Mouse (Mus musculus) heart, postnatal 0 days (tissue): ENCODE measurements around the gene Foxp1. TPM values are rescaled to one million over a fixed set of nuclear protein-coding genes. Genes with fewer than 3 reads are reported as not detected.
A peak's percentile ranks its signal among the peaks of the same experiment; 100 is the strongest.

Source experiments
- ATAC-seq: fragments of 200-750 bp; cut with Nextera tagmentation; 2 replicates; pipeline ENCODE4 v1.8.0; 2017; ENCODE audit warnings: low read depth, moderate number of reproducible peaks, moderate library complexity; ENCODE audit not compliant: insufficient read depth
- DNase-seq: peaks from one replicate; pipeline ENCODE4 v3.0.0-alpha.2; 2016; ENCODE audit warnings: low spot score
- H3K27ac ChIP-seq: fragments of 300-500 bp; sonication (generic); 2 replicates; pipeline ENCODE4 v1.5.1; 2014; ENCODE audit warnings: low read depth, mild to moderate bottlenecking
- H3K27me3 ChIP-seq: fragments of 300-500 bp; sonication (generic); 2 replicates; pipeline ENCODE4 v1.6.1; 2014; ENCODE audit warnings: low read length, mixed read lengths; ENCODE audit not compliant: control insufficient read depth, insufficient read depth
- H3K36me3 ChIP-seq: fragments of 300-500 bp; sonication (generic); replicated peaks from 2 replicates; pipeline ENCODE4 v1.6.1; 2014; ENCODE audit warnings: low read length, mixed read lengths; ENCODE audit not compliant: control insufficient read depth, insufficient read depth
- H3K4me1 ChIP-seq: fragments of 300-500 bp; sonication (generic); 2 replicates; pipeline ENCODE4 v1.6.1; 2014; ENCODE audit warnings: antibody characterized with exemption; ENCODE audit not compliant: control insufficient read depth, insufficient read depth
- H3K4me2 ChIP-seq: fragments of 300-500 bp; sonication (generic); 2 replicates; pipeline ENCODE4 v1.6.1; 2014; ENCODE audit warnings: low read depth, mild to moderate bottlenecking, low read length, moderate library complexity
- H3K4me3 ChIP-seq: fragments of 300-500 bp; sonication (generic); 2 replicates; pipeline ENCODE4 v1.5.1; 2014; ENCODE audit warnings: low read depth, low read length
- H3K9ac ChIP-seq: fragments of 300-500 bp; sonication (generic); replicated peaks from 2 replicates; pipeline ENCODE4 v1.6.1; 2014; ENCODE audit warnings: low read depth, low read length, mixed read lengths
- H3K9me3 ChIP-seq: fragments of 300-500 bp; sonication (generic); replicated peaks from 2 replicates; pipeline ENCODE4 v1.6.1; 2016; ENCODE audit warnings: low read length; ENCODE audit not compliant: control insufficient read depth
- CTCF ChIP-seq: IDR thresholded peaks from 2 replicates; pipeline ENCODE4 v1.5.1; 2016; ENCODE audit warnings: antibody characterized with exemption, control low read depth, low read depth
- EP300 ChIP-seq: IDR thresholded peaks from 2 replicates; pipeline ENCODE4 v1.6.1; 2016; ENCODE audit warnings: antibody characterized with exemption, low read depth
- WGBS: fragments of 180-500 bp; shearing (Covaris S2); extraction: QIAGEN DNeasy Blood & Tissue Kit; methylation state at CpG from one replicate; pipeline ENCODE4 v1.1.7; 2014; 5-methylcytosine and 5-hydroxymethylcytosine counted together
- polyA plus RNA-seq: library from polyadenylated mRNA; unstranded; fragments of >200 nt; fragmentation: Nextera tagmentation; extraction: Ambion mirVana; gene quantifications from 2 replicates; pipeline ENCODE4 v1.2.1, GENCODE M21; 2015
- total RNA-seq: library from RNA; depleted of rRNA; stranded (reverse); fragments of >200 nt; gene quantifications from 2 replicates; pipeline ENCODE4 v1.2.3, GENCODE M21; 2014; ENCODE audit warnings: low replicate concordance

Foxp1 gene
- total and polyA plus RNA-seq, 2 experiments from 2014 or later = 40.7 to 88.1 TPM

DNA sequence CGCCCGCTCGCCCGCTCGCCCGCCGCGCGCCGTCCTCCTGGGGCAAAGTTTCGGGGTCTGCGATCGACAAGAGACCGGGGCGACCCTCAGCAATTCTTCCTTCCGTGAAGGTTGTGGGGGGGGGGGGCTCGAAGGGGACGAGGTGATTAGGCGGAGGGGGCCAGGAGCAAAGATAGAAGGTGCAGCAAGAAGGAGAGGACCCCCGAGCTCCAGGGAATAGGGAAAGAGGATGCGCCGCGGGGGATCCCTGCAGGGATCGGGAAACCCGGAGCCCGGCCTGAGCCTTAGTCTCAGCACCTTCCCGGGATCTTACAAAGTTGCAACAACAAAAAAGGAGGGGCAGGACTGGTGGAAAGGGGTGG is 1.9 kb downstream of the Foxp1 start:
- Histone ChIP-seq H3K27ac (peak overlapping the region; percentile 99), H3K9me3 (no peaks in the 10 kb centered on the region), H3K4me3 (peak overlapping the region; percentile 72), H3K9ac (peak overlapping the region; percentile 85), H3K4me2 (peak overlapping the region; percentile 93), H3K27me3 (no peaks in the 10 kb centered on the region), H3K36me3 (no peaks in the 10 kb centered on the region), H3K4me1 (no peaks in the 10 kb centered on the region)
- ATAC-seq (no peak), DNase-seq (no peak)
- TF ChIP-seq EP300 (no peak), CTCF (no peak)
- WGBS = 0% methylated on average over 24 of the region's 27 CpGs

DNA sequence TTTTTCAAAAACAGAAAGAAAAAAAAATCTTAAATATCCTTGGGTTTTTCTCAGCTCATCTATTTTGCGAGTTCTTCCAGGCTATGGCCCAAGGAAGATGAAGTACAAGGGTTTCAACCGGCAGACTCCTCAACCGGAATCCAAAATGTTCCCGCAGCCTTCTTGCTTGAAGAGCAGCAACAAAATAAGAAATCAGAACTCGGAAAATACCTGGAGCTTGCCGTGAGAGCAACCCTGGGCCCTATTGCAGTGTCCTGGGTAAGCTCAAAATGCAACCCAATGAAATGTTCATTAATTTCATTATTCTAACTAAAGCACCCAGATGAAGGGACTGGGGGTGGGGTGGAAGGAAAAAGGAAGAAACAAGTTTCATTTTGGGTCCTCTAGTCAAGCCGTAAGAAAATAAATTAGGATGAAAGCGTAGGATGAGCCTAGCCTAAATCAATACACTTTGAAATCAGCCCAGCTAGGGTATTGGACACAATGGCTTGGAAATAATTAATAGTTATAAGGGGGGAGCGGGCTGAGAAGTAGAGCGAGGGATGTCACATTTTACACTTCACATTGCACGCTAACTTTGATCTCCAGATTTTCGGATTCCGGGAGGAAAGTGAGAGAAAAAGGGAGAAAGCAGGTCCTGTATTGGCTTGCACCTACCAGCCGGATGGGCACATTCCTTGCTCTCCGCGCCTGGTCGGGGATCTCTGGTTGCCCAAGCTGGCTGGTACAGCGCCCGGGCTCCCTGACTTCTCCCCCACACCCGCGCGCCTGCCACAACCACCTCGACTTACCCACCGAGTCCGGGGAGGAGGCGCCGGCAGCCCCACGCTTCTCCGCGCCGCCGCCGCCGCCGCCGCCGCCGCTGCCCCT is 2.5 kb downstream of the Foxp1 start:
- H3K4me3 ChIP-seq = peak overlapping the region; percentile 72
- H3K4me2 ChIP-seq = peak overlapping the region; percentile 93
- no peaks in the 10 kb centered on the region for H3K27me3 ChIP-seq
- peak overlapping the region; percentile 99 for H3K27ac ChIP-seq
- H3K36me3 ChIP-seq = no peaks in the 10 kb centered on the region
- peak overlapping the region; percentile 85 for H3K9ac ChIP-seq
- 15% methylated on average over 29 of the region's 38 CpGs for WGBS
- DNase-seq (peak; percentile 28), ATAC-seq (no peak)
- H3K9me3 ChIP-seq = no peaks in the 10 kb centered on the region
- H3K4me1 ChIP-seq = no peaks in the 10 kb centered on the region
- TF ChIP-seq EP300 = no peak
- TF ChIP-seq CTCF = no peak

DNA sequence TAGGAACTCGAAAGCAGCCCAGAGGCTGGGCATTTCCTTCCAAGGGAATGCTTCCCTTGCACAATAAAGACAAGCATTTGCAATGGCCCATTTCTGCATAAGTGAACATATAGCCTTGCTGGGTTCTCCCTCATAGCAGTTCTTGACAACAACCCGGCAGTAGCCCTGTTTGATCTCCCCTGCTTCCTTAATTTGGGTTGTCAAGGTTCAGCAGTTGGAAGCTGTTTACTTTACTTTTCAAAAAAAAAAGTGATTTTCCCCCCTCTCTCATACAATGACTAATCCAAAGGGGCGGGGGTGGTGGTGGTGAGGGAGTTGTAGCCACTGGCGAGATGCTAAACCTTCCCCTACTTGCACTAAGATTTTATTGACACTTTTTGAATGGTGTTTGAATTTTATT is 3.5 kb downstream of the Foxp1 start:
- WGBS = 67% methylated on average over 4 of the region's 4 CpGs
- Histone ChIP-seq H3K4me2 (peak overlapping the region; percentile 93; the same call in 1 of the 2 replicates), H3K4me3 (peak overlapping the region; percentile 72; the same call in 1 of the 2 replicates), H3K9me3 (no peaks in the 10 kb centered on the region), H3K4me1 (no peaks in the 10 kb centered on the region), H3K27me3 (no peaks in the 10 kb centered on the region), H3K9ac (no peak overlapping the region), H3K27ac (peak overlapping the region; percentile 44; the same call in 1 of the 2 replicates), H3K36me3 (0 out of 2 replicates have a peak, but pooled peaks cover 6% of the 10 kb centered on the region)
- ATAC-seq (no peak), DNase-seq (no peak)
- no peak for TF ChIP-seq EP300
- no peak for TF ChIP-seq CTCF

DNA sequence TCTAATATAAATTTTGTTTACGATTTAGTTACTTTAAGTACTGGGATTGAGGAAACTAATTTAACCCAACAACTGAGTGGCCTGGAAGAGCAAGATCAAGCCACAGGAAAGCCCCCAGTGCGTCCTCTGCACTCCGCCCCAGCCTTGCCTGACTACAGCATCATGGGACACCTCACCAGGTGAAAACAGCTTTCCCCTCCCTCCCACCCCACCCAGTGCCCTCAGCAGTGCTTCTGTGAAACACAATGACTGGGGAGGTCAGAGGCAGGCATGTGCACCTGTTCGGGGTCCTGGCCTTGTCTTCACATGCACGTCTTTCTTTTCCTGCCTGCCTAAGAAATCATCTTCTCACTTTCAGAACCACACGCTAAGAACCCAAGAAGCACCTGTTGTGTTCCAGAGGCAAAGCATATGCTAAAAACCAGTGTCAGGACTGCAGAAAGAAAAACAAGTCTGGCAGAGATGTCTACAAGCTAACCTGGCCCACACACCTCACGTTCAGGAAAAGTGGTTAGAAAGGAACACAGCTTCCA is 6.8 kb downstream of the Foxp1 start:
- H3K9me3 ChIP-seq = no peaks in the 10 kb centered on the region
- peaks cover 10% of the 10 kb centered on the region; the same call in 1 of the 2 replicates for H3K4me1 ChIP-seq
- H3K36me3 ChIP-seq = 0 out of 2 replicates have a peak, but pooled peaks cover 6% of the 10 kb centered on the region
- DNase-seq (no peak), ATAC-seq (no peak)
- no peak overlapping the region for H3K4me2 ChIP-seq
- no peak overlapping the region for H3K27ac ChIP-seq
- WGBS = 89% methylated on average over 7 of the region's 7 CpGs
- TF ChIP-seq EP300 (no peak), CTCF (no peak)
- H3K4me3 ChIP-seq = no peak overlapping the region
- no peak overlapping the region for H3K9ac ChIP-seq
- H3K27me3 ChIP-seq = no peaks in the 10 kb centered on the region

DNA sequence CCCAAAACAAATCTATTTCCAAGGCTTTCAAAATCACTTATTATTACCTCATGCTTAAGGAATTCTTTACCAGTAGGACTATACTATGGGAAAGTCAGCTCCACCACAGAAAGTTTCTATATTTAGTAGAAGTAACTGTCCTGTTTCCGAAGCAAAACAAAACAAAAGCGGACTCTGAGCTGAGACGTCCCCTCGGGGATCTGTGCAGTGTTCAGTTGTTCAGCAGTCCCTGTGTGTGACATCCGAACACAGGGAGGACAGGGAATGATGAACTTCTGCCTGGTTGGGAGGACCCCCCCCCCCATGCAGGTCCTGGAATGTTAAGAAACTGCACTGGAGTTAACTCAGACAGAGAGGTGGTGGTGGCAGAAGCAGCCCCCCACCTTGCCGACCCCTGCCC is 10.7 kb downstream of the Foxp1 start:
- H3K4me2 ChIP-seq = peak overlapping the region; percentile 43
- whole genome bisulfite sequencing = 15% methylated on average over 6 of the region's 6 CpGs
- DNase-seq (peak; percentile 34), ATAC-seq (peak; percentile 63; the same call in 1 of the 2 replicates)
- no peak for TF ChIP-seq CTCF
- no peak for TF ChIP-seq EP300
- no peak overlapping the region; the same call in 1 of the 2 replicates for H3K4me3 ChIP-seq
- H3K27ac ChIP-seq = peak overlapping the region; percentile 46; the same call in 1 of the 2 replicates
- no peaks in the 10 kb centered on the region for H3K27me3 ChIP-seq
- peaks cover 13% of the 10 kb centered on the region; the same call in 1 of the 2 replicates for H3K36me3 ChIP-seq
- no peaks in the 10 kb centered on the region for H3K9me3 ChIP-seq
- H3K4me1 ChIP-seq = peaks cover 20% of the 10 kb centered on the region
- H3K9ac ChIP-seq = no peak overlapping the region; the same call in 1 of the 2 replicates
